Mouse (Mus musculus) forebrain, postnatal 0 days (tissue): ENCODE measurements around the gene Gm4491. TPM values are rescaled to one million over a fixed set of nuclear protein-coding genes. Genes with fewer than 3 reads are reported as not detected.
"Not testable (repeated sequence)": the region's sequence is repeated elsewhere in the genome, so short reads cannot be mapped to it uniquely, and the experiment has no call there.

ENCODE experiments used
- ATAC-seq: fragments of 200-750 bp; cut with Nextera tagmentation; 2 replicates; pipeline ENCODE4 v1.8.0; 2017; ENCODE audit warnings: mild to moderate bottlenecking, moderate library complexity
- DNase-seq: peaks from one replicate; pipeline ENCODE4 v3.0.0-alpha.2; 2015
- H3K27ac ChIP-seq: fragments of 300-500 bp; sonication (generic); 2 replicates; pipeline ENCODE4 v1.5.1; 2014; ENCODE audit warnings: low read depth, mild to moderate bottlenecking, antibody characterized with exemption, low read length, moderate library complexity, mixed read lengths
- H3K27me3 ChIP-seq: fragments of 300-500 bp; sonication (generic); 2 replicates; pipeline ENCODE4 v1.6.1; 2014; ENCODE audit warnings: mild to moderate bottlenecking, low read length, mixed read lengths; ENCODE audit not compliant: insufficient read depth
- H3K36me3 ChIP-seq: fragments of 300-500 bp; sonication (generic); 2 replicates; pipeline ENCODE4 v1.6.1; 2014; ENCODE audit warnings: mild to moderate bottlenecking, moderate library complexity; ENCODE audit not compliant: insufficient read depth
- H3K4me1 ChIP-seq: fragments of 300-500 bp; sonication (generic); 2 replicates; pipeline ENCODE4 v1.6.1; 2014; ENCODE audit warnings: antibody characterized with exemption; ENCODE audit not compliant: insufficient read depth
- H3K4me2 ChIP-seq: fragments of 300-500 bp; sonication (generic); 2 replicates; pipeline ENCODE4 v1.6.1; 2014; ENCODE audit warnings: low read depth, mild to moderate bottlenecking, moderate library complexity
- H3K4me3 ChIP-seq: fragments of 300-500 bp; sonication (generic); 2 replicates; pipeline ENCODE4 v1.5.1; 2014; ENCODE audit warnings: low read depth, low read length, mixed read lengths
- H3K9ac ChIP-seq: fragments of 300-500 bp; sonication (generic); 2 replicates; pipeline ENCODE4 v1.6.1; 2014; ENCODE audit warnings: mild to moderate bottlenecking
- H3K9me3 ChIP-seq: fragments of 300-500 bp; sonication (generic); 2 replicates; pipeline ENCODE4 v1.6.1; 2016; ENCODE audit warnings: low read length
- CTCF ChIP-seq: sonication (generic); IDR thresholded peaks from 2 replicates; pipeline ENCODE4 v1.5.1; 2016; ENCODE audit warnings: antibody characterized with exemption, control low read depth, low read depth
- WGBS: fragments of 180-500 bp; shearing (Covaris S2); extraction: QIAGEN DNeasy Blood & Tissue Kit; methylation state at CpG from one replicate; pipeline ENCODE4 v1.1.7; 2014; 5-methylcytosine and 5-hydroxymethylcytosine counted together
- polyA plus RNA-seq: library from polyadenylated mRNA; unstranded; fragments of >200 nt; fragmentation: Nextera tagmentation; extraction: Ambion mirVana; gene quantifications from 2 replicates; pipeline ENCODE4 v1.2.1, GENCODE M21; 2015
- total RNA-seq: library from RNA; depleted of rRNA; stranded (reverse); fragments of >200 nt; gene quantifications from 2 replicates; pipeline ENCODE4 v1.2.3, GENCODE M21; 2014; rRNA removed

Gene Gm4491
- total and polyA plus RNA-seq, 2 experiments from 2014 or later, result 0.24 TPM; not detected in 1

DNA sequence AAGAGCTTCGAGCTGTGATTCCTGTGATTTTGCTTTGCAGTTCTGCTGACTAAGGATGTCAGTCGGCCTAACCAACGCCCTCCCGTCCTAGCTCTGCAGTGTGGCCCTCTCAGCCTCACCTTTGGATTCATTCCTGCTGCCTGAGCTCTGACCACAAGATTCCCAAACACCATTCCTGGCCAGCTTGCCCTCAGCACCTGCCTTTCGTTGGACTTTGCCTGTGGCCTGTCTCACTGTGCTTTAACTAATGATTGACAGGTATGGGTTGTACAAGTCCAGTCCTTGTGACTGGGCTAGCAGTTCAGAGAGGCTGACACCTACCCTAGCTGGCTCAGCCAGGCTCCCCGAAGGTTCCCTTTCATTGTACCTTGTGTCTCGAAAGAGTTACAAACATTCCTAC is 26.6 kb downstream of the Gm4491 start:
- Histone ChIP-seq H3K27me3 (no peaks in the 10 kb centered on the region), H3K4me3 (no peak overlapping the region), H3K9ac (no peak overlapping the region), H3K36me3 (no peaks in the 10 kb centered on the region), H3K9me3 (no peaks in the 10 kb centered on the region), H3K4me1 (no peaks in the 10 kb centered on the region), H3K4me2 (no peak overlapping the region), H3K27ac (no peak overlapping the region)
- 89% methylated on average over 7 of the region's 7 CpGs for WGBS
- no peak for TF ChIP-seq CTCF
- DNase-seq, result no peak
- no peak for ATAC-seq

DNA sequence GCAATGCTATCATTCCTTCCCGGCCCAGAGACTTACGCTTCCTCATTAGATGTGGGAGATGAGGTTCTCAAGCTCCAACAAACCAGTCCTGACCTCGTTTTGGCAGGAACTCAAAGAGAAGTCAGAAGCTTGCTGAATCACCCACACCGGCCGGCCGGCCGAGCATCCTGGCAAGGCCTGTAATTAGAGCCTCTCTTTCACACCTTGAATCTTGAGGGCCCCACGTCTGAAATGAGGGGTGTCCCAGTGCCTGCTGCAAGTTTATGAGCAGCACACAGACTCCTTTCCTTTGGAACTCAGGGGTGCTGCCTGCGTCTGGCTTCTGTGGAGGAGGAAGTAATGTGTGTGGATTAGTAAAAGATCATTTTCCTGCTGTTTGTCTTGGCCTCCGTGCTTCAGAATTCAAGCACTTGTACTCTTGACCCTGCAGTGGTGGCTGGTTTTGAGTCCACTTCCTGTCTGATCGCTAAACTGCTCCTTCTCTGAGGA is 31.5 kb downstream of the Gm4491 start:
- DNase-seq (no peak), ATAC-seq (no peak)
- Histone ChIP-seq H3K4me1 (no peaks in the 10 kb centered on the region), H3K4me3 (no peak overlapping the region), H3K4me2 (no peak overlapping the region), H3K27me3 (no peaks in the 10 kb centered on the region), H3K9me3 (no peaks in the 10 kb centered on the region), H3K9ac (no peak overlapping the region), H3K36me3 (no peaks in the 10 kb centered on the region), H3K27ac (no peak overlapping the region)
- no peak for TF ChIP-seq CTCF
- 65% methylated on average over 11 of the region's 11 CpGs for WGBS

DNA sequence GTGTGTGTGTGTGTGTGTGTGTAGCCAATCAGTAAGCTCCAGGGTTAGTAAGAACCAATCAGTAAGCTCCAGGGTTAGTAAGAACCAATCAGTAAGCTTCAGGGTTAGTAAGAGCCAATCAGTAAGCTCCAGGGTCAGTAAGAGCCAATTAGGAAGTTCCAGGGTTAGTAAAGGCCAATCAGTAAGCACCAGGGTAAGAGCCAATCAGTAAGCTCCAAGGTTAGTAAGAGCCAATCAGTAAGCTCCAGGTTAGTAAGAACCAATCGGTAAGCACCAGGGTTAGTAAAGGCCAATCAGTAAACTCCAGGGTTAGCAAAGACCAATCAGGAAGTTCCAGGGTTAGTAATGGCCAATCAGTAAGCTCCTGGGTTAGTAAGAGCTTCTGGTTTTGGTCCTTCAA is 32.8 kb downstream of the Gm4491 start:
- Histone ChIP-seq H3K4me3 (no peak overlapping the region), H3K36me3 (no peaks in the 10 kb centered on the region), H3K27ac (no peak overlapping the region), H3K4me1 (no peaks in the 10 kb centered on the region), H3K9ac (no peak overlapping the region), H3K4me2 (no peak overlapping the region), H3K9me3 (no peaks in the 10 kb centered on the region), H3K27me3 (no peaks in the 10 kb centered on the region)
- ATAC-seq, result no peak
- no peak for TF ChIP-seq CTCF
- no peak for DNase-seq
- 91% methylated on average over 1 of the region's 1 CpGs for WGBS

- Histone ChIP-seq H3K9ac (no peak overlapping the region), H3K4me2 (no peak overlapping the region), H3K4me1 (no peaks in the 10 kb centered on the region), H3K9me3 (no peaks in the 10 kb centered on the region), H3K4me3 (no peak overlapping the region), H3K27ac (no peak overlapping the region), H3K36me3 (no peaks in the 10 kb centered on the region), H3K27me3 (no peaks in the 10 kb centered on the region)
- 0 out of 2 replicates have a peak, but pooled peaks have one; percentile 5 for TF ChIP-seq CTCF
- DNase-seq (no peak), ATAC-seq (no peak)
- 86% methylated on average over 6 of the region's 6 CpGs for WGBS
Measured at GRCm38 (mm10) chr14:57075537-57075936, 40.1 kb downstream of the Gm4491 start.

DNA sequence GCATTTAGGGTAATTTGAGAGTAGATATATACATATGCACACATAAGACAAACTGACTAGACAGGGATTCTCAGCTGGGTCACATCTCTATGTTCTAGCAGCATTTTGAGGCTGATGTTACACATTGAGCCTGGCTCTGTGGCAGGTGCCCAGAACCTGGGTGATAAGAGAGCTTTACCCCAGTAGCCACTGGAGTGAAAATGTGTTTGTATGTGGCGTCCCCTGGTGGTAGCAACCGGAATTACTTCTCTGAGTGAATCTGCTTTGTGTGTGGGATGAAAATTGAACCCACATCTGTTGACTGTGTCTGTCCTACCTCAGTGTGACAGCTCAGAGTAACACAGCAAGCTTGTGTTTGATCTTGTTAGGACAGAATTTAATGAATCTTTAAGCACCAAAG is 45.8 kb downstream of the Gm4491 start:
- not testable (repeated sequence) for DNase-seq, H3K36me3 ChIP-seq
- WGBS, result 0% methylated on average over 2 of the region's 2 CpGs

GRCm38 (mm10) chr14:57066053-57066452 is 49.6 kb downstream of the Gm4491 start:
- no peaks in the 10 kb centered on the region for H3K9me3 ChIP-seq
- H3K4me2 ChIP-seq, result no peak overlapping the region
- no peak overlapping the region for H3K9ac ChIP-seq
- no peaks in the 10 kb centered on the region for H3K27me3 ChIP-seq
- no peak overlapping the region for H3K4me3 ChIP-seq
- TF ChIP-seq CTCF, result no peak
- DNase-seq, result no peak
- no peaks in the 10 kb centered on the region for H3K36me3 ChIP-seq
- no peak for ATAC-seq
- H3K4me1 ChIP-seq, result no peaks in the 10 kb centered on the region
- no peak overlapping the region for H3K27ac ChIP-seq

More for the DNA sequence above, 45.8 kb downstream of the Gm4491 start:
- not testable (repeated sequence) for H3K27me3 ChIP-seq, H3K4me3 ChIP-seq, H3K9me3 ChIP-seq, ATAC-seq, H3K27ac ChIP-seq, H3K4me2 ChIP-seq, H3K9ac ChIP-seq, H3K4me1 ChIP-seq
- TF ChIP-seq CTCF, result peak; percentile 56

Other genes with a start within 250 kb of the Gm4491 start
- 55.5 and 79.9 TPM in 2 replicates for gene Zmym2, start 229.2 kb downstream of the Gm4491 start, total RNA-seq
- gene Zmym2, start 229.2 kb downstream of the Gm4491 start, polyA plus RNA-seq, result 24.2 and 29.9 TPM in 2 replicates
- gene Gja3, start 57.8 kb downstream of the Gm4491 start, total RNA-seq, result 0.38 and 8.3 TPM in 2 replicates
- 0.48 and 0.59 TPM in 2 replicates for gene Gja3, start 57.8 kb downstream of the Gm4491 start, polyA plus RNA-seq
- gene Gjb2, start 11.2 kb downstream of the Gm4491 start, total RNA-seq, result 9.6 and 11.3 TPM in 2 replicates
- gene Gjb2, start 11.2 kb downstream of the Gm4491 start, polyA plus RNA-seq, result 12.8 and 14.4 TPM in 2 replicates
- 13.8 and 18.3 TPM in 2 replicates for gene Gjb6, start 17.7 kb upstream of the Gm4491 start, total RNA-seq
- 18.1 and 18.7 TPM in 2 replicates for gene Gjb6, start 17.7 kb upstream of the Gm4491 start, polyA plus RNA-seq